Mouse (Mus musculus) forebrain, embryonic 14.5 days (tissue): ENCODE measurements around the gene 1700102P08Rik. TPM values are rescaled to one million over a fixed set of nuclear protein-coding genes. Genes with fewer than 3 reads are reported as not detected.

Source experiments
- ATAC-seq: fragments of 200-750 bp; cut with Nextera tagmentation; 2 replicates; pipeline ENCODE4 v1.8.0; 2017; ENCODE audit warnings: mild to moderate bottlenecking, moderate library complexity
- DNase-seq: peaks from one replicate; pipeline ENCODE4 v3.0.0-alpha.2; 2015; ENCODE audit warnings: low spot score
- H3K27ac ChIP-seq: fragments of 300-500 bp; sonication (generic); 2 replicates; pipeline ENCODE4 v1.5.1; 2014; ENCODE audit warnings: low read depth, mild to moderate bottlenecking, control low read depth, low read length, moderate library complexity
- H3K27me3 ChIP-seq: fragments of 300-500 bp; sonication (generic); replicated peaks from 2 replicates; pipeline ENCODE4 v1.6.1; 2014; ENCODE audit warnings: low read length, control low read depth, mixed read lengths; ENCODE audit not compliant: control insufficient read depth, insufficient read depth
- H3K36me3 ChIP-seq: fragments of 300-500 bp; sonication (generic); 2 replicates; pipeline ENCODE4 v1.6.1; 2014; ENCODE audit warnings: low read length, control low read depth; ENCODE audit not compliant: control insufficient read depth, insufficient read depth
- H3K4me1 ChIP-seq: fragments of 300-500 bp; sonication (generic); 2 replicates; pipeline ENCODE4 v1.6.1; 2014; ENCODE audit warnings: antibody characterized with exemption, low read length, control low read depth; ENCODE audit not compliant: control insufficient read depth, insufficient read depth
- H3K4me2 ChIP-seq: fragments of 300-500 bp; sonication (generic); 2 replicates; pipeline ENCODE4 v1.6.1; 2014; ENCODE audit warnings: mild to moderate bottlenecking, control low read depth, low read length
- H3K4me3 ChIP-seq: fragments of 300-500 bp; sonication (generic); 2 replicates; pipeline ENCODE4 v1.5.1; 2014; ENCODE audit warnings: low read depth, low read length, control low read depth
- H3K9ac ChIP-seq: fragments of 300-500 bp; sonication (generic); 2 replicates; pipeline ENCODE4 v1.6.1; 2014; ENCODE audit warnings: mild to moderate bottlenecking, low read length, control low read depth, moderate library complexity
- H3K9me3 ChIP-seq: fragments of 300-500 bp; sonication (generic); replicated peaks from 2 replicates; pipeline ENCODE4 v1.6.1; 2016; ENCODE audit warnings: low read length, control low read depth, mixed read lengths; ENCODE audit not compliant: control insufficient read depth
- WGBS: fragments of 180-500 bp; shearing (Covaris S2); extraction: QIAGEN DNeasy Blood & Tissue Kit; methylation state at CpG from one replicate; pipeline ENCODE4 v1.1.7; 2014; 5-methylcytosine and 5-hydroxymethylcytosine counted together
- polyA plus RNA-seq: library from polyadenylated mRNA; unstranded; fragments of >200 nt; fragmentation: Nextera tagmentation; extraction: Ambion mirVana; gene quantifications from 2 replicates; pipeline ENCODE4 v1.2.1, GENCODE M21; 2014

1700102P08Rik gene
- polyA plus RNA-seq, 1 experiment from 2014 or later: 1.4 TPM

- Histone ChIP-seq H3K9ac (no peak overlapping the region), H3K27ac (no peak overlapping the region), H3K4me1 (peaks cover 7% of the 10 kb centered on the region), H3K9me3 (no peaks in the 10 kb centered on the region), H3K36me3 (peaks cover 13% of the 10 kb centered on the region), H3K4me3 (no peak overlapping the region), H3K27me3 (no peaks in the 10 kb centered on the region), H3K4me2 (no peak overlapping the region)
- DNase-seq (no peak), ATAC-seq (no peak)
- 93% methylated on average over 3 of the region's 3 CpGs for WGBS
Observed at GRCm38 (mm10) chr9:108398324-108398723, 5.7 kb downstream of the 1700102P08Rik start.

GRCm38 (mm10) chr9:108401186-108401960 is 8.8 kb downstream of the 1700102P08Rik start:
- Histone ChIP-seq H3K4me3 (no peak overlapping the region), H3K4me1 (peaks cover 7% of the 10 kb centered on the region), H3K9me3 (no peaks in the 10 kb centered on the region), H3K36me3 (no peaks in the 10 kb centered on the region), H3K4me2 (no peak overlapping the region), H3K27ac (no peak overlapping the region), H3K9ac (0 out of 2 replicates have a peak overlapping the region, but pooled peaks have one; percentile 17), H3K27me3 (no peaks in the 10 kb centered on the region)
- DNase-seq (peak; percentile 51), ATAC-seq (no peak)
- 36% methylated on average over 7 of the region's 7 CpGs for WGBS

DNA sequence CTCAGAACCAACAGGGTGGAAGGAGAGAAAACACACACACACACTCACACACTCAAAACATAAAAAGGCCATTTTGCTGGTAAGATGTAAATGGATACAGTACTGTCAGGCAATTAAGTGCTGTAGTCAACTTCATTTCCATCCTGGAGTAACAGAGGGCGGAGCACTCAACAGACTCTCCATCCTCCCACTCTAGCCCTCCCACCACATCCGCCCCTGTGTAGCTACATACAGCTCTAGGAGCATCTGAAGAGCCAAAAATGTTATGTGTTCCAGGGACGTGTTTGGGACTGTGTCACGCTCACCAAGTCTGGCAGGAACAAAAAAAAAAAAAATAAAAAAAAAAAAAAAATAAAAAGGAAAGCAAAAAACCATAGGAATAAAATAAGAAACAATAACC is 10.5 kb downstream of the 1700102P08Rik start:
- no peaks in the 10 kb centered on the region for H3K36me3 ChIP-seq
- no peak for ATAC-seq
- no peak overlapping the region for H3K4me2 ChIP-seq
- peaks cover 7% of the 10 kb centered on the region for H3K4me1 ChIP-seq
- no peaks in the 10 kb centered on the region for H3K9me3 ChIP-seq
- WGBS: 88% methylated on average over 4 of the region's 4 CpGs
- H3K27me3 ChIP-seq: no peaks in the 10 kb centered on the region
- DNase-seq: no peak
- H3K4me3 ChIP-seq: no peak overlapping the region
- H3K9ac ChIP-seq: no peak overlapping the region
- H3K27ac ChIP-seq: no peak overlapping the region

DNA sequence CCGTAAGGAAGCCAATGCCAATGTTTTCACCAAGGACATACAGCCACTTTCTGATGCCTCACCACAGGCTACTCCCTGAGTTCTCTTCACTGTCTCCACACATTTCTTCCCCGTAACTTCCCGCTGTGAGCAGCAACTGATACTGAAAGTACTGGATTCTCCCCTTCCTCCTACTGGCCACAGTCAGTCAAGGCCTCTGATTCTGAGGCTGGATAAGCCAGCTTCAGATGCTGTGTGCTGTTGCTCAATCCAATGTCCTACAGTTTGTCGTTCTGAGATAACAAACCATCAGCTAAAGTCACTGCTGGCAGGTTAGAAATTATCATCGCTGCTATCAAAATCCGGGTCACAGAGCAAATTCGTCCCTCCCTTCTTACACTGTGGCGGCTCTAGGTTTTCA is 11.8 kb downstream of the 1700102P08Rik start:
- WGBS: 86% methylated on average over 8 of the region's 8 CpGs
- Histone ChIP-seq H3K4me1 (peaks cover 7% of the 10 kb centered on the region), H3K27me3 (no peaks in the 10 kb centered on the region), H3K27ac (no peak overlapping the region), H3K9me3 (no peaks in the 10 kb centered on the region), H3K4me2 (no peak overlapping the region), H3K36me3 (no peaks in the 10 kb centered on the region), H3K4me3 (no peak overlapping the region), H3K9ac (no peak overlapping the region)
- no peak for DNase-seq
- no peak for ATAC-seq

- no peak overlapping the region for H3K4me3 ChIP-seq
- no peak overlapping the region for H3K9ac ChIP-seq
- ATAC-seq: no peak
- H3K27me3 ChIP-seq: no peaks in the 10 kb centered on the region
- H3K4me1 ChIP-seq: no peaks in the 10 kb centered on the region; the same call in 1 of the 2 replicates
- no peak for DNase-seq
- 91% methylated on average over 4 of the region's 4 CpGs for WGBS
- no peak overlapping the region for H3K4me2 ChIP-seq
- no peaks in the 10 kb centered on the region for H3K36me3 ChIP-seq
- no peaks in the 10 kb centered on the region for H3K9me3 ChIP-seq
- no peak overlapping the region for H3K27ac ChIP-seq
Observed at GRCm38 (mm10) chr9:108409535-108409934, 16.9 kb downstream of the 1700102P08Rik start.

GRCm38 (mm10) chr9:108411381-108411942 is 18.9 kb downstream of the 1700102P08Rik start:
- Histone ChIP-seq H3K9ac (no peak overlapping the region), H3K4me1 (no peaks in the 10 kb centered on the region; the same call in 1 of the 2 replicates), H3K27ac (0 out of 2 replicates have a peak overlapping the region, but pooled peaks have one; percentile 39), H3K9me3 (no peaks in the 10 kb centered on the region), H3K4me3 (no peak overlapping the region), H3K4me2 (no peak overlapping the region), H3K36me3 (no peaks in the 10 kb centered on the region), H3K27me3 (no peaks in the 10 kb centered on the region)
- DNase-seq (peak; percentile 61), ATAC-seq (no peak)
- WGBS: 70% methylated on average over 9 of the region's 9 CpGs

- Histone ChIP-seq H3K27ac (no peak overlapping the region), H3K4me3 (no peak overlapping the region), H3K4me1 (no peaks in the 10 kb centered on the region; the same call in 1 of the 2 replicates), H3K4me2 (no peak overlapping the region), H3K9ac (no peak overlapping the region), H3K27me3 (no peaks in the 10 kb centered on the region), H3K9me3 (no peaks in the 10 kb centered on the region), H3K36me3 (no peaks in the 10 kb centered on the region)
- ATAC-seq: no peak
- peak; percentile 15 for DNase-seq
- WGBS: 83% methylated on average over 1 of the region's 1 CpGs
Observed at GRCm38 (mm10) chr9:108412221-108412620, 19.6 kb downstream of the 1700102P08Rik start.

DNA sequence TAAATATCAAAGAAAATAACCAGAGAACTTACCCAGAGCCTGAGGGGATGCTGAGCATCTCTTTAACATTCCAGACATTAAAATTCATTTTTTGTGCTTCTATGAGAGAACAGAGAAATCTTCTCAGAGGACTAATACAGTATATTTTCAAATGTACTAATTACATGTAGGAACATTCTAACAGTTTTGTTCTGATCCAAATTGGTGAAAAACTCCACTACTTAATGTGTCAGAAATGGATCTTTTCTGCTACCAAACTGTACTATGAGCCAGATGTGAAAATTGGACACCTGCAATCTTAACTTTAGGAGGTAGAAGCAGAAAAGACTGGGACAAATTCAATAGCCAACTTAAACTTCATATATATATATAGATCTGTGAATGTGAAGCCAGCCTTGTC is 35.8 kb downstream of the 1700102P08Rik start, which contains the start of gene Ccdc36:
Gene Ccdc36 (minus strand): TSS at position 101 of the 400 bp plus-strand sequence.
- Histone ChIP-seq H3K27ac (no peak within 1 kb of the TSS), H3K36me3 (no peaks in the 10 kb centered on the region), H3K4me1 (no peaks in the 10 kb centered on the region), H3K4me3 (no peak within 1 kb of the TSS), H3K27me3 (no peaks in the 10 kb centered on the region), H3K9ac (no peak within 1 kb of the TSS), H3K9me3 (no peaks in the 10 kb centered on the region), H3K4me2 (no peak within 1 kb of the TSS)
- DNase-seq: no peak
- ATAC-seq: no peak
